In genomic region chr8:20588268-20589177, GRCm38 (mm10) we compare ENCODE assay signal across 8 mouse cellular contexts. TPM values are rescaled to one million over a fixed set of nuclear protein-coding genes. Genes with fewer than 3 reads are reported as not detected.
DNase-seq lines count a peak whose midpoint lies in the region; ATAC-seq and TF ChIP-seq lines count a peak whose summit lies in the region.
"Not testable (repeated sequence)": the region's sequence is repeated elsewhere in the genome, so short reads cannot be mapped to it uniquely, and the experiment has no call there.
"Had no signal": no experiment of that assay in that cellular context is flagged by ENCODE, and none has a peak within 500 bp of the region (broad histone marks: within the 10 kb centered on the region; RNA-seq: fewer than 3 reads in every experiment).

No protein-coding gene starts in this region.

- H3K4me1 ChIP-seq in embryonic facial prominence, embryonic 13.5 days; hindbrain, embryonic 16.5 days (ENCODE audit: control insufficient read depth, insufficient read depth, low read depth, low read length); lung, postnatal 0 days (ENCODE audit: insufficient read depth, low read depth, low read length); neural tube, embryonic 11.5 days (ENCODE audit: control insufficient read depth, insufficient read depth, low read length): not testable (repeated sequence)

- not testable (repeated sequence) for H3K27ac ChIP-seq in embryonic facial prominence, embryonic 13.5 days; hindbrain, embryonic 16.5 days (ENCODE audit: low read depth, low read length); lung, postnatal 0 days (ENCODE audit: low read length); neural tube, embryonic 11.5 days (ENCODE audit: low read depth, low read length)

- not testable (repeated sequence) for H3K9ac ChIP-seq in embryonic facial prominence, embryonic 13.5 days; hindbrain, embryonic 16.5 days (ENCODE audit: low read depth, low read length); lung, postnatal 0 days (replicated peaks; ENCODE audit: low read depth); neural tube, embryonic 11.5 days (ENCODE audit: low read length)

- not testable (repeated sequence) for TF ChIP-seq EP300 in lung, postnatal 0 days (IDR thresholded peaks at IDR 0.05)

- peak; percentile 59 for DNase-seq in R1 (ENCODE audit: low read depth, low spot score)
- peak; percentile 4 for DNase-seq in gastrocnemius, postnatal 25 days
- DNase-seq in layer of hippocampus, adult 9-11 months, result peak; percentile 10
- DNase-seq in lung, postnatal 0 days (ENCODE audit: low spot score), result peak; percentile 3
- DNase-seq in neural tube, embryonic 11.5 days (ENCODE audit: low spot score), result not testable (repeated sequence)

- peak; percentile 62; the same call in 1 of the 2 replicates for ATAC-seq in embryonic facial prominence, embryonic 13.5 days (ENCODE audit: insufficient number of reproducible peaks, insufficient read depth, low FRiP score, low TSS enrichment, low read depth)
- ATAC-seq in hindbrain, embryonic 16.5 days, result peak; percentile 76
- ATAC-seq in lung, postnatal 0 days, result not testable (repeated sequence)
- ATAC-seq in neural tube, embryonic 11.5 days (ENCODE audit: insufficient read depth, low FRiP score, low TSS enrichment), result peak; percentile 50; the same call in 1 of the 2 replicates

- not testable (repeated sequence) for H3K27me3 ChIP-seq in embryonic facial prominence, embryonic 13.5 days; hindbrain, embryonic 16.5 days (replicated peaks; ENCODE audit: control insufficient read depth, insufficient read depth, low read length); lung, postnatal 0 days (replicated peaks; ENCODE audit: insufficient read depth, low read length); neural tube, embryonic 11.5 days (ENCODE audit: control insufficient read depth, insufficient read depth, low read length)

- H3K4me2 ChIP-seq in embryonic facial prominence, embryonic 13.5 days; hindbrain, embryonic 16.5 days (ENCODE audit: low read length); lung, postnatal 0 days (replicated peaks; ENCODE audit: low read depth, low read length); neural tube, embryonic 11.5 days (ENCODE audit: low read depth): not testable (repeated sequence)

- TF ChIP-seq CTCF in lung, postnatal 0 days (IDR thresholded peaks at IDR 0.05), result peak; percentile 5; the same call in 1 of the 2 replicates

- 24% methylated on average over 10 of the region's 12 CpGs for WGBS in embryonic facial prominence, embryonic 13.5 days
- WGBS in hindbrain, embryonic 16.5 days, result 23% methylated on average over 6 of the region's 12 CpGs
- 21% methylated on average over 5 of the region's 12 CpGs for WGBS in lung, postnatal 0 days
- WGBS in neural tube, embryonic 11.5 days, result 47% methylated on average over 3 of the region's 12 CpGs

- H3K9me3 ChIP-seq in embryonic facial prominence, embryonic 13.5 days; hindbrain, embryonic 16.5 days (ENCODE audit: control insufficient read depth, low read length); lung, postnatal 0 days (ENCODE audit: low read length); neural tube, embryonic 11.5 days (ENCODE audit: control insufficient read depth, low read length): not testable (repeated sequence)

- H3K4me3 ChIP-seq in embryonic facial prominence, embryonic 13.5 days; hindbrain, embryonic 16.5 days (ENCODE audit: low read length); lung, postnatal 0 days (ENCODE audit: low read depth, low read length); neural tube, embryonic 11.5 days (ENCODE audit: low read depth, low read length): not testable (repeated sequence)

- H3K36me3 ChIP-seq in embryonic facial prominence, embryonic 13.5 days; hindbrain, embryonic 16.5 days (ENCODE audit: control insufficient read depth, insufficient read depth, low read length); lung, postnatal 0 days (ENCODE audit: insufficient read depth, low read length); neural tube, embryonic 11.5 days (ENCODE audit: control insufficient read depth, insufficient read depth, low read length): not testable (repeated sequence)

RNA-seq across cellular contexts. Expression of gene Gm21119, which starts 26.2 kb away (rescaled TPM):
- polyA plus RNA-seq in embryonic facial prominence, embryonic 13.5 days (2015; fragmentation: Nextera tagmentation; extraction: Ambion mirVana), result 0.23 TPM in 1 of 2 replicates, not detected in the other
- total RNA-seq in gastrocnemius, postnatal 25 days (2021), result under 1 TPM; 0.29 to 0.36 TPM
- 0.33 TPM in 1 of 2 replicates, not detected in the other for polyA plus RNA-seq in hindbrain, embryonic 16.5 days (2015; fragmentation: Nextera tagmentation; extraction: Ambion mirVana)
- polyA plus RNA-seq in lung, postnatal 0 days (2015; fragmentation: Nextera tagmentation; extraction: Ambion mirVana), result not detected in 2 replicates
- 0.09 TPM in 1 of 2 replicates, not detected in the other for polyA plus RNA-seq in neural tube, embryonic 11.5 days (2014; fragmentation: Nextera tagmentation; extraction: Ambion mirVana)
- polyA plus RNA-seq: liver, embryonic 15.5 days had no signal
